Mouse (Mus musculus): Measurements from ENCODE around the gene Ankrd60. TPM values are rescaled to one million over a fixed set of nuclear protein-coding genes. Genes with fewer than 3 reads are reported as not detected.

Gene Ankrd60
- total RNA-seq, 2 experiments from 2014 or later = not detected

DNA sequence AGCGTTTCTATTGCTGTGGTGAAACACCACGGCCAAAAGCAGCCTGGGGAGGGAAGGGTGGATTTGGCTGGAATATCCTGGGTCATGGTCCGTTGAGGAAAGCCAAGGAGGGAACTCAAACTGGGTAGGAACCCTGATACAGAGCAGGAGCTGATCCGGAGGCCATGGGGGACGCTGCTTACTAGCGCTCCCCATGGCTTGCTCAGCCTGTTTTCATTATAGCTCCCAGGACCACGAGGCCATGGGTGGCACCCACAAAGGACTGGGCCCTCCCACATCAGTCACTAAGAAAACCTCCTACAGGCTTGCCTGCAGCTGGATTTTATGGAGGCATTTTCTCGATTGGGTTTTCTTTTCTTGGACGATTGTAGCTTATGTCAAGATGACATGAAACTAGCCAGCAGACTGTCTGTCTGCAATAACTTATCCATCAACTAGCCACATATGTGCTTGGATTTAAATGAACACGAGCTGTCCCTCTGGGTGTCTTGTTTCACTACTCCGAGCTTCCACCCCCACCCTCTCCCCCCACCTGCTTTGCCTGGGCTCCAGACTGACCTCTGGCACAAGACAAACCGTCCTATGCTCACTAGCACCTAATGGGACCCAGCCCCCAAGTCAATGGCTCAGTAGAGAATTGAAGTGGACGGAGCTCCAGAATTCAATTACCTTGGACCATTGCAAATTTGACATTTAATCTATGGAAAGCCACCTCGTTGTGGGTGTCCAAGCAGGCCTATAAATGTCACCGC is 45.3 kb downstream of the Ankrd60 start:
- DNase-seq = no peak
- intact Hi-C loops (cut with DNase I) = no loop called here

DNA sequence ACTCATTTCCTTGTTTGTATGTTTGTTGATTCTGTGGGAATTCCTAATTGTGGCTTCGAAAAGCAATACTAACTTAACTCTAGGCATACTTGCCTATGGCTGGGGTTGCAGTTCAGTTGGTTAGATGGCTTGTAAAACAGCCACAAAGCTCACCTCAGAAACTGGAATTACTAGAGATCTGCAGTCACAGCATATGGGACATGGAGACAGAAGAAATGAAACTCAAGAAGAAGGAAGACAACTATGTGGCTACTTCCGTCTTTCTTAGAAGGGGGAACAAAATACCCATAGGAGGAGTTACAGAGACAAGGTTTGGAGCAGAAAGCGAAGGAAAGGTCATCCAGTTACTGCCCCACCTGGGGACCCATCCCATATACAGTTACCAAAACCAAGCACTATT is 49.7 kb downstream of the Ankrd60 start:
- no peak for DNase-seq
- intact Hi-C loops (cut with DNase I) = no loop called here

DNA sequence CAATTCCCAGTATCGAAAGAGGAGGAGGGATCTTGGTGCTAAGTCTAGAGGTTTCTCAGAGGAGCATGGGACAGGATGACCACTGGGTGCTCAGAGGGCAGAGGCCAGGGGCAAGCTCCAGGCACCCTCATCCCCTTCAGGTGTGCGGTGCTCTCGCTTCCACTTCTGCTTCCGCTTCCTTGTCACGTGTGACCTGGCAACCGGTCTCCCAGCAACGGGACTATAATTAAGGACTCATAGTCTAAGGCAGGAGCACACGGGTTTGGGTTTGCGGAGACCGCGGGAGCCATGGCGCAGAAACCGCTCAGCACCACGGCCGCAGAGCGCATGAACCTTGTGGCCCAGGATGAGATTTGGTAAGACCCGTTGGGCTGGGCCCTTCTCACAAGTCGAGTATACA is 55.8 kb downstream of the Ankrd60 start, which contains the start of gene 1700021F07Rik:
Gene 1700021F07Rik, plus strand, starts transcription at position 211 of the 400 bp plus-strand sequence.
- intact Hi-C loops (cut with DNase I) = no loop called here
- no peak for DNase-seq

Other genes with a start within 250 kb of the Ankrd60 start
- not detected for gene 1700021F07Rik, start 55.8 kb downstream of the Ankrd60 start, total RNA-seq (2021)
- gene Rab22a, start 81.4 kb upstream of the Ankrd60 start, total RNA-seq (2021) = 10 to 100 TPM; 30.2 to 30.4 TPM
- not detected for gene 1700010B08Rik, start 141.1 kb upstream of the Ankrd60 start, total RNA-seq (2021)
- 100 to 1,000 TPM; 101 to 108 TPM for gene Vapb, start 159.1 kb upstream of the Ankrd60 start, total RNA-seq (2021)

Data from heart, postnatal 10 days (tissue).